Mouse (Mus musculus) natural killer cell, adult 2 months (primary cell): ENCODE results near the gene Ptov1.

ENCODE experiments used
- DNase-seq, 2 experiments: peaks; one replicate each; pipeline ENCODE4 v3.0.0; 2022; ENCODE audit warnings: low spot score in 2 of 2

Gene Ptov1

DNA sequence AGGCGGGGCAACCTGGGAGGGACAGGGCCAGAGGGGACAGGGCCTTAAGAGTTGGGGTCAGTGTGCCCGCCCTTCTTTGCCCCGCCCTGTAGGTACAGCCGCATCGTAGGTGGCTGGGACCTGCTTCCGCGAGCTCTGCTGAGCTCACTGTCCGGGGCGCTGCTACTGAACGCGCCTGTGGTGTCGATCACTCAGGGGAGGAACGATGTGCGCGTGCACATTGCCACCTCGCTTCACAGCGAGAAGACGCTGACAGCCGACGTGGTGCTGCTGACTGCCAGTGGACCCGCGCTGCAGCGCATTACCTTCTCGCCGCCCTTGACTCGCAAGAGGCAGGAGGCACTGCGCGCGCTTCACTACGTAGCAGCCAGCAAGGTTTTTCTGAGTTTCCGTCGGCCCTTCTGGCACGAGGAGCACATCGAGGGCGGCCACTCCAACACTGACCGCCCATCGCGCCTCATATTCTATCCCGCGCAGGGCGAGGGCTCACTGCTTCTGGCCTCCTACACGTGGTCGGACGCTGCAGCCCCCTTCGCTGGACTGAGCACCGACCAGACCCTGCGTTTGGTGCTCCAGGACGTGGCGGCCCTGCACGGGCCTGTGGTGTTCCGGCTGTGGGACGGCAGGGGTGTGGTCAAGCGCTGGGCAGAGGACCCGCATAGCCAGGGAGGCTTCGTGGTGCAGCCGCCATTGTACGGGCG is 29.9 kb downstream of the Ptov1 start:
- peak; percentile 75 to 80 for DNase-seq

- no peak for DNase-seq
These were observed 30.5 kb downstream of the Ptov1 start for GRCm38 (mm10) chr7:44839171-44839490.

DNA sequence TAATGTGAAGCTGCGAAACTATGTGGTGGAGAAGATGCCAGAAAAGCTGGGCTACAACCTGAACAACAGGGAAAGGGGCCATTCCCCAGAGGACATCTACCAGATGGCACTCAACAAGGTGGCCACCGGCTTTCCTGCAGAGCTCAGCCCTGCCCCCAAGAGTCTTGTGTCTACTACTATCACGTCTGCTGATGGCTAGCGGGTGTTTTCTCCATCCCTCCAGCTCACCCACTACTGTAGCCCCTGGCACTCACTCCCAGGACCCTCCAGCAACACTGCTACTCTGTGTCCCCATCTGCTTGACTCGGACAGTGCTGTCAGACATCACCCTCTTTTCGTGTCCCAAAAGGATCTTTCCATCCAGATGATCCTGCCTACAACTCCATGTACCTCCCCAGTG is 31.5 kb downstream of the Ptov1 start:
- DNase-seq, result no peak

GRCm38 (mm10) chr7:44836423-44837053 is 33.0 kb downstream of the Ptov1 start:
- DNase-seq, result no peak

DNA sequence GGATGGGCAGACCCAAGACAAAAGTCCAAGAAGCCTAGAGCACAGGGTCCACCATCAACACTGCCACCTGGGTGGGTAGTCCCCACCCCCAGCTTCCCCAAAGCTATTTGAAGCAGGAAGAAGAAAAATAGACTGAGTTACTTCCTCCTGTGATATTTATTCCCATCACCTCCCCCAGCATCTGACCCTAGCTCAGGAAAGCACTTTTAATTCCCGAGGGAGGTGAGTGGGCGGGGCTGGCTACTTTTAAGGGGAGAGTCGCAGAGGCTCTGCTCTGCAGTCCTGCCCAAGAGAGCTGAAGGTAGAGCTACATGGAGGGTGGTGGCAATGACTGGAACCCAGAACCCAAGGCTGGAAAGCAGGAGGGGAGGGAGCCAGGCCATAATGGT is 33.6 kb downstream of the Ptov1 start:
- peak in 1 of 2 experiments; percentile 53 for DNase-seq

DNA sequence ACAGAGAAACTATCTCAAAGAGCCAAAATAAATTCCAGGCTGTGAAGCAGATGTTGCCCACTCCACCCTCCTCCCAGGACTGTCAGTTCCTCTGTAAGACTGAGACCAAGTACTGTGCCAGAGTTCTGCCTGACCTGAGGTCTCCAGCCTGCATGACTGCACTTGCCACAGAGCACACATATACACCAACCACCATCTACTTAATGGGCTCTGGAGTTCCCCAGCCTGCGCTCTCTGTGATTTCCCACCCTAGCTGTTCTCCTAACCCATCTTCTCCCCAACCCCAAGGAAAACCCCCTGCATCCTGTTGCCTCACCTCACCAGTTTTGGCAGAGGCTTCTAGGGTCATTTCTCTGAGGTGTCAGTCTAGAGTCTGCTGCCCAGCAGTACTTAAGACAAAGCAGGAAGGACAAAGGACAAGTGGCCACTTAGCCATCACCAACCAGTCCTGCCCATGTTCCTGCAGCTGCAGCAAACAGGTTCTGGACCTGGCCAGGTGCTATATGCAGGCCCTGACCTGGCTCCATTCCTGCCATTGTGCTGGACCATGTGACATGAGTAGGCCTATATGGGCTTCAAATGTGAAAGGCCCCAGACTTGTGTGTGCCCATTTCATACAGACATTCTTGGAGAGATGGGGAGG is 34.1 kb downstream of the Ptov1 start:
- peak; percentile 59 to 70 for DNase-seq

GRCm38 (mm10) chr7:44832763-44833162 is 36.8 kb downstream of the Ptov1 start:
- no peak for DNase-seq

DNA sequence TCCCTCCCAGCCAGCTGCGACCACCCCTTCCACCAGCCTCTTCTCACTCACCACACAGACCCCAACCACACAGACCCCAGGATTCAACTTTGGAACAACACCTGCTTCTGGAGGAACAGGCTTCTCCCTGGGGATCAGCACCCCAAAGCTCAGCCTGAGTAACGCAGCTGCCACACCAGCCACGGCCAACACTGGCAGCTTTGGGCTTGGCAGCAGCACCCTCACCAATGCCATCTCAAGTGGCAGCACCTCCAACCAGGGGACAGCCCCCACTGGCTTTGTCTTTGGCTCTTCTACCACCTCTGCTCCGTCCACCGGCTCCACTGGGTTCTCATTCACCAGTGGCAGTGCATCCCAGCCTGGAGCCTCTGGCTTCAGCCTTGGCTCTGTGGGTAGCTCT is 40.9 kb downstream of the Ptov1 start:
- DNase-seq, result no peak

GRCm38 (mm10) chr7:44826771-44827170 is 42.8 kb downstream of the Ptov1 start:
- peak in 1 of 2 experiments; percentile 65 for DNase-seq

- DNase-seq, result peak; percentile 76 to 82
These were observed 44.7 kb downstream of the Ptov1 start for GRCm38 (mm10) chr7:44824872-44825271.

- DNase-seq, result no peak
These were observed 46.2 kb downstream of the Ptov1 start for GRCm38 (mm10) chr7:44823409-44823808.

DNA sequence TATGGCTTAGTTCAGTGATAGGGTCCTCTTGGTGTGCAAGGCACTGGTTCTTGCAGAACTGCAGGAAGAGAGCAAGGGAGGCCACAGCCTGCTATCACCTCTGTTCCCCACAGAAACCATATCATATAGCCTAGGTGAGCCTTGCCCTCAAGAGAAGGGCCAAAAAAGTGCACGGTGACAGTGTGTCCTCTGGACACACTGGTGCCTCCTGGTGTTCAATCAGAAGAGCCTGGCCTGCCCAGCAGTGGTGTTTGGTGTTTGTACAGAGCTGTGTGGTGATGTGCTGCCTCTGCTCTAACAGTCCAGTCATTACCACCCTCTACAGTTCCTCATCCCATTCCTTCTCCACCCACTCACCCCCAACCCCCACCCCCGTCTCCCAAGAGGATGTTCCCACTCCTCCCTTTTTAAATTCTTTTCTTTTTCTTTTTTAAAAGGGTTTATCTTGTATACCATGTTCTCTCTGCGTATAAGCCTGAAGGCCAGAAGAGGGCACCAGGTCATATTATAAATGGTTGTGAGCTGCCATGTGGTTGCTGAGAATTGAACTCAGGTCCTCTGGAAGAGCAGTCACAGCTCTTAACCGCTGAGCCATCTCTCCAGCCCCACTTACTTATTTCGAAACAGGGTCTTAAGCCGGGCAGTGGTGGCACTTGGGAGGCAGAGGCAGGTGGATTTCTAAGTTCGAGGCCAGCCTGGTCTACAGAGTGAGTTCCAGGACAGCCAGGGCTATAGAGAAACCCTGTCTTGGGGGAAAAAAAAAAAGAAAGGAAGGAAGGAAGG is 47.7 kb downstream of the Ptov1 start:
- DNase-seq, result peak in 1 of 2 experiments; percentile 24

DNA sequence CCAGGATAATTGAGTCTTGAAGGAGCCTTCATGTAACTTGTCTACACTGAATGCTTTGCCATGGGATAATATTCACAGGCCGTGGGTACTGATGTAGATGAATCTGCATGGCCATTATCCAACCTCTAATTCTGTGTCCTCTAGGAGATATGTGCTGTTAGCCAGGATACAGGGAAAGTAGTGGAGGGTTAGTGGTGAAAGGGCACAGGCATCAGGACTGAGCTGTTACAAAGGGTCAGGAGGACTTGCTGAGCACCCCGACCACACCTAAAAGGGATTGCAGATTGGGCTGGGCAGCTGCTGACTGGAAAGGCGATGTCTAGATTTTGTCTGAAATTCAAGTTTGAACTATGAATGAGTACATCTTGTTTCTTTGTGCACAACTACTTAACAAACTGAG is 49.1 kb downstream of the Ptov1 start:
- no peak for DNase-seq

GRCm38 (mm10) chr7:44819863-44820262 is 49.7 kb downstream of the Ptov1 start:
- no peak for DNase-seq

DNA sequence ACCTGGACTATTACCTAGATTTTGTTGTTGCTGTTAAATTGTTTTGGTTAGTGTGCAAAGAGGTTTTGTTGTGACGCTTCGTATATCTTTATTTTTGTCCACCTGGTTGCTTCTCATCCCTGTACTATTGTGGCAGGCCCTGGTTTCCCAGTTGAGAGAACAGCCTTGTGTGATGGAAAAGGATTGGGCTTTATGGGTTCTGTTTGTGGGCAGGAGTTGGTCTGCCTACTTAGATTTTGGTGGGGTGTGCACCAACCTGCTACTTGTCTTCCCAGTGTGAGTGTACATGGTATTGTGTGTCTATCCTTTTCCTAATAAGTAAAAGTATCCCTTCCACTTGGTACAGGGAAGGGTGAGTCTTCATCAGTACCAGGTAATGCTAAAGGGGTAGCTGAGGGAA is 50.2 kb downstream of the Ptov1 start:
- DNase-seq, result no peak

GRCm38 (mm10) chr7:44818751-44819235 is 50.8 kb downstream of the Ptov1 start:
- no peak for DNase-seq

GRCm38 (mm10) chr7:44818164-44818563 is 51.4 kb downstream of the Ptov1 start:
- DNase-seq, result no peak

DNA sequence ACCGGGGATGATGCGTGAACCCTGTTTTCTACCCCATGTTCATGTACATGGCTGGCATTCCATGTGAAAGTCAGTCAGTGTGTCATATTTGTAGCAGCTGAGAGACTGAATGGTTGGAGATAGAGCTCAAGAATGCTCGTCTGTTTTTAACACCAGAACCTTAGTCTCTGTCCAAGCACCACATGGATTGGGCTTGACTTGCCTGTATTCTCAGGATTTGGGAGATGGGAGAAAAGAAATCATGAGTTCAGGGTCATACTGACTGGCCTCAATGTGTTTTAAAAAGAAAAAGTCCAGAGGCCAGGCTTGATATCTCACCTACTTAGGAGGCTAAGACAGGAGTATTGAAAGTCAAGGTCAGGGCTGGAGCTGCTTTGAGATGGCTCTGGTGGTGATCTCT is 52.1 kb downstream of the Ptov1 start:
- no peak for DNase-seq

DNA sequence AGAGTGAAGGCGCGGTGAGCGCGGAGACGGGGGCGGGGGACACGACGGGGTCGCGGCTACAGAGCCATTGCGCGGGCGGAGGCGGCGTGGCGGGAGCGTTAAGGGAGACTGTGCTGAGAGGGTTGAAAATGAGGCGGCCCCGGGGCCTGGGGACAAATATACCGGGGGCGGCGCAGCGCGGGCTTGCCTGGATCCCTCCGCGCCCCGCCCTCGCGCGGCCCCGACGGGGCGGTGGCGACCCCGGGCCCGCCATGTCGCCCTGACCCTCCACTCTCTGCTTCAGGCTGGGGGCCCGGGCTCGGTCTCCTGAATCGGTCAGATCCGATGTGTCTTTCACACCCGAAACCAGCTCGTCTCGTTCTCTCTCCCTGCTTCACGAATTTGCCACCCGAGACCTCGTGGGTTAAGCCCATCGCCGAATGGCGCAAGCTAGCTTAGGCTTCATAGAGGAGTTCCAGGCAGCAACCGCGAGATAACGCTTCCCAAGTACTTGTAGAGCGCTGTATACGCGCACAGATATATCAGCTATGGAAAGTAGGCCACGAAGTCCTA is 53.0 kb downstream of the Ptov1 start, which contains the start of gene Atf5:
Gene Atf5 (minus strand): TSS at position 189 of the 552 bp plus-strand sequence.
- peak in 1 of 2 experiments; percentile 40 for DNase-seq

GRCm38 (mm10) chr7:44815721-44816469 is 53.7 kb downstream of the Ptov1 start, which contains the start of the genes Nup62 and Il4i1:
Gene Nup62, plus strand, starts transcription at chr7:44816088.
Gene Il4i1, plus strand, starts transcription at chr7:44816387.
- DNase-seq, result peak; percentile 99
